ENCODE assay signal across 16 mouse cellular contexts in genomic region chr7:96909856-96910255, GRCm38 (mm10). TPM values are rescaled to one million over a fixed set of nuclear protein-coding genes. Genes with fewer than 3 reads are reported as not detected.
A peak's percentile ranks its signal among the peaks of the same experiment; 100 is the strongest.
DNase-seq lines count a peak whose midpoint lies in the region; ATAC-seq and TF ChIP-seq lines count a peak whose summit lies in the region.
"Had no signal": no experiment of that assay in that cellular context is flagged by ENCODE, and none has a peak within 500 bp of the region (broad histone marks: within the 10 kb centered on the region; RNA-seq: fewer than 3 reads in every experiment).

No protein-coding gene starts in this region.

- H3K9me3 ChIP-seq in limb, embryonic 11.5 days (ENCODE audit: control insufficient read depth, low read length) = no peaks in the 10 kb centered on the region
- H3K9me3 ChIP-seq: forebrain, embryonic 13.5 days; limb, embryonic 15.5 days had no signal

- no peak for ATAC-seq in limb, embryonic 11.5 days (ENCODE audit: insufficient number of reproducible peaks, low FRiP score, low TSS enrichment, low read depth)
- ATAC-seq: forebrain, embryonic 13.5 days; inflammation-experienced regulatory T-cells, adult 6 months; midbrain, embryonic 16.5 days had no signal

- intact Hi-C loops in gastrocnemius, postnatal 36 days (cut with DNase I) = loop anchor here (5.0 kb wide), 1 partner anchor 118 kb away; no protein-coding TSS in a partner anchor

- H3K4me2 ChIP-seq in limb, embryonic 11.5 days (ENCODE audit: low read depth, severe bottlenecking) = no peak overlapping the region
- H3K4me2 ChIP-seq: forebrain, embryonic 13.5 days; limb, embryonic 15.5 days had no signal

- peak overlapping the region; percentile 66; the same call in 1 of the 2 replicates for H3K27ac ChIP-seq in limb, embryonic 11.5 days (replicated peaks; ENCODE audit: low read depth, low read length)
- H3K27ac ChIP-seq: forebrain, embryonic 13.5 days; limb, embryonic 15.5 days had no signal

- 77% methylated on average over 5 of the region's 5 CpGs for WGBS in lung, adult 2 months
- 82% methylated on average over 5 of the region's 5 CpGs for WGBS in limb, embryonic 11.5 days

- no peak overlapping the region for H3K9ac ChIP-seq in limb, embryonic 11.5 days (ENCODE audit: low read length)
- H3K9ac ChIP-seq: forebrain, embryonic 13.5 days; limb, embryonic 15.5 days had no signal

- peaks cover 2% of the 10 kb centered on the region; the same call in 1 of the 2 replicates for H3K36me3 ChIP-seq in limb, embryonic 11.5 days (ENCODE audit: control insufficient read depth, insufficient read depth, low read length)

- no peak overlapping the region for H3K4me3 ChIP-seq in lung, adult 2 months (replicated peaks; ENCODE audit: extremely low read depth, low read depth, low read length)
- no peak overlapping the region for H3K4me3 ChIP-seq in limb, embryonic 11.5 days (ENCODE audit: low read depth, low read length)
- H3K4me3 ChIP-seq: forebrain, embryonic 13.5 days; limb, embryonic 15.5 days had no signal

- H3K27me3 ChIP-seq in limb, embryonic 11.5 days (ENCODE audit: control insufficient read depth, insufficient read depth, low read length) = no peaks in the 10 kb centered on the region

- H3K4me1 ChIP-seq in lung, adult 2 months (ENCODE audit: control insufficient read depth, insufficient read depth, low read length) = no peaks in the 10 kb centered on the region
- peaks cover 35% of the 10 kb centered on the region for H3K4me1 ChIP-seq in limb, embryonic 11.5 days (ENCODE audit: control insufficient read depth, insufficient read depth, low read length)

- no peak for TF ChIP-seq POLR2A in lung, adult 2 months (IDR thresholded peaks at IDR 0.05; ENCODE audit: borderline replicate concordance, extremely low read depth, low read depth, low read length)

- no peak for TF ChIP-seq CTCF in lung, adult 2 months (IDR thresholded peaks at IDR 0.05; ENCODE audit: insufficient read depth, low read length)

- DNase-seq in cerebellum, postnatal 10 days = peak; percentile 58 to 67
- DNase-seq in cerebellum, adult 8-10 months = no peak
- peak; percentile 36 to 47 for DNase-seq in lung, postnatal 4 days
- no peak for DNase-seq in lung, adult 2 months
- DNase-seq in adrenal gland, postnatal 14 days = peak; percentile 80
- DNase-seq in limb, embryonic 11.5 days (ENCODE audit: low spot score) = no peak
- no peak for DNase-seq in gastrocnemius, postnatal 36 days
- DNase-seq in thymus, adult 18-20 months = no peak
- DNase-seq: cerebellum, adult 11-12 months; heart, postnatal 10 days; layer of hippocampus, adult 9-11 months; right cerebral cortex, postnatal 14 days had no signal

RNA-seq across cellular contexts. Expression of gene Nars2, which starts 41.4 kb away (rescaled TPM):
- polyA plus RNA-seq in lung, adult 2 months (2012; rRNA removed) = 1.5 and 2.2 TPM in 2 replicates
- total RNA-seq in adrenal gland, postnatal 14 days (2021) = 19.3 and 23.8 TPM in 2 replicates
- 19.6 and 22.3 TPM in 2 replicates for polyA plus RNA-seq in limb, embryonic 11.5 days (2014; fragmentation: Nextera tagmentation; extraction: Ambion mirVana)
- 1 to 10 TPM; 7.1 to 7.2 TPM for total RNA-seq in gastrocnemius, postnatal 36 days (2021)

Comparison
In these comparisons a context has a peak if more than half of its experiments do, and no peak if none do; other contexts are left out.
1. DNase-seq: peak in cerebellum, postnatal 10 days (2 of 2), lung, postnatal 4 days (2 of 2) and adrenal gland, postnatal 14 days (single experiment); none in cerebellum, adult 8-10 months (single experiment), lung, adult 2 months (single experiment), limb, embryonic 11.5 days (single experiment), gastrocnemius, postnatal 36 days (0 of 2) and thymus, adult 18-20 months (0 of 2).